Mouse (Mus musculus) MEL (cell line): Measurements from ENCODE around the gene Itgb6. TPM values are rescaled to one million over a fixed set of nuclear protein-coding genes. Genes with fewer than 3 reads are reported as not detected.

Experiments
- DNase-seq: peaks from one replicate; pipeline ENCODE4 v3.0.0; 2011; ENCODE audit warnings: low read depth, low spot score
- H3K27ac ChIP-seq: 2 replicates; pipeline ENCODE4 v1.5.1; 2012; ENCODE audit warnings: low read depth, mild to moderate bottlenecking, control low read depth, low read length, moderate library complexity; ENCODE audit not compliant: control insufficient read depth
- H3K27me3 ChIP-seq, 2 experiments: fragments of 150-350 bp in 1 of 2; sonication (generic) in 1 of 2; 2 replicates each; pipeline ENCODE4 v1.6.1; 2012; ENCODE audit warnings: low read length in 2 of 2, mild to moderate bottlenecking in 2 of 2, improper control_type of control experiment in 1 of 2, moderate library complexity in 1 of 2; ENCODE audit not compliant: insufficient read depth in 2 of 2, control insufficient read depth in 1 of 2
- H3K36me3 ChIP-seq, 2 experiments: 2 replicates each; pipeline ENCODE4 v1.6.1; 2012 to 2014; ENCODE audit warnings: low read length in 2 of 2, improper control_type of control experiment in 1 of 2, inconsistent platforms in 1 of 2, mild to moderate bottlenecking in 1 of 2; ENCODE audit not compliant: insufficient read depth in 2 of 2, control insufficient read depth in 1 of 2
- H3K4me1 ChIP-seq, 2 experiments: fragments of 150-350 bp in 1 of 2; sonication (generic) in 1 of 2; 2 replicates each; pipeline ENCODE4 v1.6.1; 2012; ENCODE audit warnings: low read length in 2 of 2, improper control_type of control experiment in 1 of 2, mild to moderate bottlenecking in 1 of 2; ENCODE audit not compliant: insufficient read depth in 2 of 2, control insufficient read depth in 1 of 2
- H3K4me3 ChIP-seq, 2 experiments: fragments of 150-350 bp in 1 of 2; sonication (generic) in 1 of 2; 2 replicates each; pipeline ENCODE4 v1.5.1; 2012; ENCODE audit warnings: low read depth in 2 of 2, low read length in 2 of 2, mild to moderate bottlenecking in 2 of 2, moderate library complexity in 2 of 2, control low read depth in 1 of 2, improper control_type of control experiment in 1 of 2; ENCODE audit not compliant: control insufficient read depth in 1 of 2, insufficient read depth in 1 of 2
- H3K79me2 ChIP-seq: 2 replicates; pipeline ENCODE4 v1.6.1; 2012; ENCODE audit warnings: mild to moderate bottlenecking, low read length, moderate library complexity; ENCODE audit not compliant: control insufficient read depth, poor library complexity, insufficient read depth
- H3K9ac ChIP-seq: 2 replicates; pipeline ENCODE4 v1.6.1; 2012; ENCODE audit warnings: low read depth, mild to moderate bottlenecking, control low read depth, low read length, moderate library complexity; ENCODE audit not compliant: control insufficient read depth, poor library complexity, severe bottlenecking
- H3K9me3 ChIP-seq: fragments of 150-350 bp; sonication (generic); replicated peaks from 2 replicates; pipeline ENCODE4 v1.6.1; 2012; ENCODE audit warnings: mild to moderate bottlenecking, low read length, improper control_type of control experiment, moderate library complexity; ENCODE audit not compliant: insufficient read depth
- BHLHE40 ChIP-seq: IDR thresholded peaks from 2 replicates; pipeline ENCODE4 v1.6.1; 2012; ENCODE audit warnings: low read depth, mild to moderate bottlenecking, inconsistent platforms, low read length, improper control_type of control experiment, borderline replicate concordance
- CTCF ChIP-seq, 3 experiments: IDR thresholded peaks in 2 of 3; conservative IDR thresholded peaks in 1 of 3; 2 replicates each; pipeline ENCODE4 v1.5.1; 2011 to 2012; ENCODE audit warnings: low read length in 3 of 3, low read depth in 2 of 3, mild to moderate bottlenecking in 2 of 3, improper control_type of control experiment in 1 of 3, inconsistent platforms in 1 of 3, mixed read lengths in 1 of 3, moderate library complexity in 1 of 3; ENCODE audit not compliant: control insufficient read depth in 1 of 3, insufficient read depth in 1 of 3, poor library complexity in 1 of 3, severe bottlenecking in 1 of 3
- EP300 ChIP-seq, 2 experiments: IDR thresholded peaks; 2 replicates each; pipeline ENCODE4 v1.6.1; 2011; ENCODE audit warnings: improper control_type of control experiment in 2 of 2, low read length in 2 of 2, low read depth in 1 of 2, mild to moderate bottlenecking in 1 of 2
- ETS1 ChIP-seq: IDR thresholded peaks from 2 replicates; pipeline ENCODE4 v1.6.1; 2012; ENCODE audit warnings: low read depth, mild to moderate bottlenecking, inconsistent platforms, low read length, improper control_type of control experiment, moderate library complexity
- NRF1 ChIP-seq: IDR thresholded peaks from 2 replicates; pipeline ENCODE4 v1.6.1; 2014; ENCODE audit warnings: low read depth, mild to moderate bottlenecking, inconsistent platforms, low read length, improper control_type of control experiment, moderate library complexity; ENCODE audit not compliant: poor library complexity, insufficient read depth, severe bottlenecking
- POLR2A ChIP-seq, 2 experiments: IDR thresholded peaks; 2 replicates each; pipeline ENCODE4 v1.6.1; 2011 to 2012; ENCODE audit warnings: low read length in 2 of 2, mild to moderate bottlenecking in 2 of 2, control low read depth in 1 of 2, improper control_type of control experiment in 1 of 2, low read depth in 1 of 2, moderate library complexity in 1 of 2; ENCODE audit not compliant: control insufficient read depth in 1 of 2, insufficient read depth in 1 of 2, poor library complexity in 1 of 2
- RAD21 ChIP-seq: IDR thresholded peaks from 2 replicates; pipeline ENCODE4 v1.6.1; 2011; ENCODE audit warnings: mild to moderate bottlenecking, low read depth, low read length, improper control_type of control experiment
- SIN3A ChIP-seq: IDR thresholded peaks from 2 replicates; pipeline ENCODE4 v1.6.1; 2012; ENCODE audit warnings: low read length, improper control_type of control experiment, inconsistent platforms
- SMC3 ChIP-seq: IDR thresholded peaks from 2 replicates; pipeline ENCODE4 v1.6.1; 2011; ENCODE audit warnings: low read depth, low read length, improper control_type of control experiment
- USF1 ChIP-seq: IDR thresholded peaks from 2 replicates; pipeline ENCODE4 v1.6.1; 2014; ENCODE audit warnings: low read depth, mild to moderate bottlenecking, inconsistent platforms, low read length, improper control_type of control experiment, moderate library complexity
- ZC3H11A ChIP-seq: IDR thresholded peaks from 2 replicates; pipeline ENCODE4 v1.6.1; 2012; ENCODE audit warnings: low read depth, mild to moderate bottlenecking, inconsistent platforms, low read length, improper control_type of control experiment
- ZKSCAN1 ChIP-seq: IDR thresholded peaks from 2 replicates; pipeline ENCODE4 v1.6.1; 2012; ENCODE audit warnings: low read depth, mild to moderate bottlenecking, inconsistent platforms, low read length, improper control_type of control experiment, moderate library complexity
- ZNF384 ChIP-seq: IDR thresholded peaks from 2 replicates; pipeline ENCODE4 v1.6.1; 2012; ENCODE audit warnings: low read depth, mild to moderate bottlenecking, inconsistent platforms, low read length, improper control_type of control experiment
- polyA plus RNA-seq, 2 experiments: library from polyadenylated mRNA; stranded (reverse) in 1 of 2; unstranded in 1 of 2; fragments of >175 nt in 1 of 2; fragments of >200 nt in 1 of 2; gene quantifications; 2 replicates each; pipeline versions ENCODE4 v1.2.1 to v1.2.4; 2012; ENCODE audit warnings: low replicate concordance in 2 of 2, low read depth in 1 of 2; ENCODE audit not compliant: insufficient read length in 2 of 2, insufficient read depth in 1 of 2, missing spikeins in 1 of 2
- total RNA-seq: library from RNA; depleted of rRNA; stranded (reverse); fragments of 300-350 nt; gene quantifications from 2 replicates; pipeline ENCODE4 v1.2.3, GENCODE M21; 2012

Itgb6 gene
- total and polyA plus RNA-seq, 3 experiments = not detected

DNA sequence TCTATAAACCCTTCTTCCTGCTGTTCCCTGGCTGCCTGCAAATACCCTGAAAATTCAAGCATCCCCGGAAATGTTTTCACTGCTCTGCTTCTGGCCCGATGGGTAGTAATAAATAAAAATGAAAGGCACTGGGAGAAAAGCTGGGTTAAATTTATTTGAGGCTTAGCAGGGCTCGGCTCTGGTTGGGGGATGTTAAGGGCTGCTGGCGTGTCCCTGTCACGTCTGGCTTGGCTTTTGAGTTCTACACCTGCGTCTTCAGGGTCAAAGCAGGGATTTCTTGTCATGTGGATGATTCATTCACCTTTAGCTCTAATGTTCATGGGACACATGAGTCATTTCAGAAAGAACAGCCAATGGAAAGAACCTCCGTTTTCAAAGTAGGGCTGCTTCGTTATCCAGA, 26.7 kb downstream of the Itgb6 start:
- Histone ChIP-seq H3K9ac (no peak overlapping the region), H3K4me3 (no peak overlapping the region), H3K36me3 (no peaks in the 10 kb centered on the region), H3K79me2 (no peaks in the 10 kb centered on the region), H3K27me3 (no peaks in the 10 kb centered on the region), H3K27ac (no peak overlapping the region), H3K4me1 (no peaks in the 10 kb centered on the region), H3K9me3 (no peaks in the 10 kb centered on the region)
- TF ChIP-seq USF1 (no peak), SIN3A (no peak), RAD21 (no peak), EP300 (IDR thresholded peaks at IDR 0.05; ENCODE audit: low read depth in 1 of 2, low read length in 2 of 2) (no peak), SMC3 (no peak), BHLHE40 (no peak), ZNF384 (no peak)
- no peak for DNase-seq

DNA sequence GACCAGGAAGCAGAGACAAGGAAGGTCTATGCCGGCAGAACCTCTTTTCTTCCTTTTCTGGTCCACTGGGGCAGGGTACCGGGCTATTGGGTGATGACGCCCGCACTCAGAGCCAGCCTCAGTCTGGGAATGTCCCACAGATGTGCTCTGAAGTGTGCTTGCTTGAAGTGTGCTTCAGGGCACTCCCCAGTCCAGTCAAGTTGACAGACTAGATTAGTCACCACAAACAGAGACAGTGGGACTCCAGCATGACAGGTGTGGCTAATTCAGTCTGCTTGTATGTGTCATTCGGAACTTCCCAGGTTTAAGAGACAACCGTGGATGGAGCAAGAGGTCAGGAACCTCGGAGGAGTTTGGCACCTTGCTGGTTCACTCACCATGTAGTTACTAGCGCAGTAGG, 27.9 kb downstream of the Itgb6 start:
- H3K79me2 ChIP-seq = no peaks in the 10 kb centered on the region
- DNase-seq = no peak
- no peaks in the 10 kb centered on the region for H3K4me1 ChIP-seq
- H3K9me3 ChIP-seq = no peaks in the 10 kb centered on the region
- no peaks in the 10 kb centered on the region for H3K36me3 ChIP-seq
- no peak overlapping the region for H3K27ac ChIP-seq
- H3K9ac ChIP-seq = no peak overlapping the region
- no peak for TF ChIP-seq POLR2A (IDR thresholded peaks at IDR 0.05; ENCODE audit: control insufficient read depth in 1 of 2, insufficient read depth in 1 of 2, low read depth in 1 of 2, low read length in 2 of 2, poor library complexity in 1 of 2)
- TF ChIP-seq CTCF (IDR thresholded peaks at IDR 0.05 in 2 of 3, conservative IDR thresholded peaks at IDR 0.05 in 1 of 3; ENCODE audit: control insufficient read depth in 1 of 3, insufficient read depth in 1 of 3, low read depth in 2 of 3, low read length in 3 of 3, poor library complexity in 1 of 3, severe bottlenecking in 1 of 3) = no peak
- TF ChIP-seq ETS1 = no peak
- H3K27me3 ChIP-seq = no peaks in the 10 kb centered on the region
- H3K4me3 ChIP-seq = no peak overlapping the region

DNA sequence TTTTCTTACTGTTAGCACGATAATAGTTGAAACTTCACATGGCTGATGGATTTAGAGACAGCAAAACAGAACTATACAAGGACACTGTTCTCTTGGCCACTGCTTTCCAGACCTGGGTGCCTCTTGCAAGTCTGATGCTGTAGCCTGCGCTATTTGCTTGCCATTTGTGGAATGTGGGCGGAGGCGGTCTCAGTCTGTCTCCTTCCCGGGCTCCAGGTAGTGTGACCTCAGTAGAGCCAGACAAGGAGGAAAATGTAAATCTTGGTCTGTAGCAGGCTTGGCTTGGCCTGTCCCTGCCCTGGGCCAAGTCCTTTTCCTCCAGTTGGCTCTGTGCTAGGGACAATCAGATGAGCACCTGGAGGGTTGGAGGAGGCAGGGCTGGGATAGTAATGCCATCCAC, 30.2 kb downstream of the Itgb6 start:
- Histone ChIP-seq H3K27me3 (no peaks in the 10 kb centered on the region), H3K36me3 (no peaks in the 10 kb centered on the region), H3K4me1 (no peaks in the 10 kb centered on the region), H3K79me2 (no peaks in the 10 kb centered on the region), H3K9ac (no peak overlapping the region), H3K27ac (no peak overlapping the region), H3K9me3 (no peaks in the 10 kb centered on the region), H3K4me3 (no peak overlapping the region)
- TF ChIP-seq ZC3H11A (no peak), NRF1 (no peak), ZKSCAN1 (no peak)
- no peak for DNase-seq
